Mouse (Mus musculus): Measurements from ENCODE around the gene Taf3. TPM values are rescaled to one million over a fixed set of nuclear protein-coding genes. Genes with fewer than 3 reads are reported as not detected.

The Taf3 gene
- total RNA-seq, 2 experiments from 2014 or later, result 8.9 to 13.4 TPM

GRCm38 (mm10) chr2:10014951-10015635 lies 33.3 kb downstream of the Taf3 start:
- ATAC-seq (replicated peaks; ENCODE audit: low FRiP score, poor library complexity, severe bottlenecking), result 0 out of 2 replicates have a peak, but pooled peaks have one; percentile 25

GRCm38 (mm10) chr2:10010263-10010909 lies 38.0 kb downstream of the Taf3 start:
- ATAC-seq (replicated peaks; ENCODE audit: low FRiP score, poor library complexity, severe bottlenecking), result no peak

- no peak for ATAC-seq (replicated peaks; ENCODE audit: low FRiP score, poor library complexity, severe bottlenecking)
Measured at GRCm38 (mm10) chr2:10009671-10010254, 38.6 kb downstream of the Taf3 start.

GRCm38 (mm10) chr2:10008593-10008992 lies 39.8 kb downstream of the Taf3 start:
- no peak for ATAC-seq (replicated peaks; ENCODE audit: low FRiP score, poor library complexity, severe bottlenecking)

- ATAC-seq (replicated peaks; ENCODE audit: low FRiP score, poor library complexity, severe bottlenecking), result no peak
Measured at GRCm38 (mm10) chr2:10004960-10005621, 43.3 kb downstream of the Taf3 start.

GRCm38 (mm10) chr2:10003358-10003757 lies 45.0 kb downstream of the Taf3 start:
- ATAC-seq (replicated peaks; ENCODE audit: low FRiP score, poor library complexity, severe bottlenecking), result no peak

- ATAC-seq (replicated peaks; ENCODE audit: low FRiP score, poor library complexity, severe bottlenecking), result no peak
Measured at GRCm38 (mm10) chr2:10001591-10001990, 46.8 kb downstream of the Taf3 start.

GRCm38 (mm10) chr2:9997535-9997934 lies 50.9 kb downstream of the Taf3 start:
- no peak for ATAC-seq (replicated peaks; ENCODE audit: low FRiP score, poor library complexity, severe bottlenecking)

- ATAC-seq (replicated peaks; ENCODE audit: low FRiP score, poor library complexity, severe bottlenecking), result no peak
Measured at GRCm38 (mm10) chr2:9996111-9996510, 52.3 kb downstream of the Taf3 start.

DNA sequence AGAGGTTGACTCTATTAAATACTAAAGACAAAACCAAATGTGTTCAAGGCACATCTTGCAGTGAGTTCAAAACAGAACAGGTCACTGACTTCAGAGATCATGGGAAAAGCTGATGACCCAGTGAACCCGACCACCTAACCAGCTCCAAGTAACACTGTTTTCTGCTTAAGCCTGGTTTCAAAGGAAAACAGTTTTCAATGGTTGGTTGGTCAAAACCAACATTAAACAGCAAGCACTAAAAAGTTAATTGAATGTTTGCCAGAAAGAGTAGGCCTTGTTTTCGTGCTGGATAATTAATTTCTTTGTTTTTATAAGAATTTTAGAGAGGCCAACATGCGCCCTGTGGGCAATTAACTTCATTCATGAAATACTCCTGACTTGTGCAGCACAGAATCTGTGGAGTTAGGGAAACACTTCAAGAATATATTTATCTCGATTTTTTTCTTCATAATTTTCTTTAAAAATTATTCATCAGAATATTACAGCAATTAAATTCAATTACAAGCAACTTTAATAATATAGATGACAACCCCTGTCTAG lies 57.6 kb downstream of the Taf3 start:
- no peak for ATAC-seq (replicated peaks; ENCODE audit: low FRiP score, poor library complexity, severe bottlenecking)

DNA sequence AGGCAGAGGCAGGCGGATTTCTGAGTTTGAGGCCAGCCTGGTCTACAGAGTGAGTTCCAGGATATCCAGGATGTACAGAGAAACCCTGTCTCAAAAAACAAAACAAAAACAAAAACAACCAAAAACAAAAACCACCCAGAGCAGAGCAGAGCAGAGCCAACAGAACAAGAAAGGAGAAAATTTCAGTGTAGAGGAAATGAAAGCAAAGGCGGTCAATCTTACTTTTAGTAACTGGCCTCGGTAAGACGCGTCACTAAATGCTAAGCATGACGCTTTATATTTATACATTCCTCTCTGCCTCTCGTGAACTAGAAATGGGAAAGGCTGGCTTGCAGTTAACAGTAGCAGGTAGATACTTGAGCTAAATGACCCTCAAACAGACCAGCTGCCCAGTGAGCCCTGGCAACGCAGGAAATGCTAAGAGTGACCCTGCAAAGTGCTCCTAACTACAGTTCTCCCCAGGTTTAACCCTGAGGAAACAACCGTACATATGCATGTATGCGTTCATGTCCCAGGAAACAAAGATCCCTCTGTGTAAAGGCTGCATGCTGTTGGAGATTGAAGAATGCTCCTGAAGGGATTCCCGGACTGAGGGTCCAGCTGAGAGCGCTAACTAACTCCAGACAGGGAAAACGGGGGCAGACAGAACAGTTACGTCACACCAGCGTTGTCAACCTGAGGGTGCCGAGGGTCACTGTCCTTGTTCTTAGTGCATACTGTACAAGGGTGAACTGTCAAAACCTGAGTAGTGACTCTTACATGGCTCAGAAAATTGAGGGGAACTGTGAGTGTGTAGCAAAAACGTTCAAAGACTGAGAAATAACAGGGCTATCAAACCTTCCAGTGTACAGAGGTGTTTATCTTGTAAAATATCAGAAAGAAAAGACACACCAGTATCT lies 58.5 kb downstream of the Taf3 start:
- no peak for ATAC-seq (replicated peaks; ENCODE audit: low FRiP score, poor library complexity, severe bottlenecking)

- no peak for ATAC-seq (replicated peaks; ENCODE audit: low FRiP score, poor library complexity, severe bottlenecking)
Measured at GRCm38 (mm10) chr2:9988290-9988689, 60.1 kb downstream of the Taf3 start.

GRCm38 (mm10) chr2:9985979-9986447 lies 62.4 kb downstream of the Taf3 start:
- no peak for ATAC-seq (replicated peaks; ENCODE audit: low FRiP score, poor library complexity, severe bottlenecking)

DNA sequence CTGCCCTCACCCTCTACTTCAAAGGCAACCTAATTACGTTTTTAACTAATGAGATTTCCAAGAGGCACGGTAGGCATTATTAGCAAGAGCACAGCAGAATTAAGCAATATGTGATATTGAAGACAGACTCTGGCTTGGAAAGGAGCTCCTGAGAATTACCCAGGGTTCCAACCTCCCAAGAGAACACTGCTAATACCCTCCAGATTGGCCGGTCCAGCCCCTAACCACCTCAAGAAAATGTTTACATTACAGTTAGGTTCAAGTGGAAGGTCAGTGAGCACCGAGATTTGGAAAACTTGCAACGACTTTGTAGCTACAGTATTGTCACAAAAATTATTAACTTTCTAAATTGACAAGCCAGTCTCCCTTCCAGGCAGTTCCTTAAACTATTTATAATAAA lies 66.0 kb downstream of the Taf3 start:
- no peak for ATAC-seq (replicated peaks; ENCODE audit: low FRiP score, poor library complexity, severe bottlenecking)

- no peak for ATAC-seq (replicated peaks; ENCODE audit: low FRiP score, poor library complexity, severe bottlenecking)
Measured at GRCm38 (mm10) chr2:9971927-9972326, 76.5 kb downstream of the Taf3 start.

DNA sequence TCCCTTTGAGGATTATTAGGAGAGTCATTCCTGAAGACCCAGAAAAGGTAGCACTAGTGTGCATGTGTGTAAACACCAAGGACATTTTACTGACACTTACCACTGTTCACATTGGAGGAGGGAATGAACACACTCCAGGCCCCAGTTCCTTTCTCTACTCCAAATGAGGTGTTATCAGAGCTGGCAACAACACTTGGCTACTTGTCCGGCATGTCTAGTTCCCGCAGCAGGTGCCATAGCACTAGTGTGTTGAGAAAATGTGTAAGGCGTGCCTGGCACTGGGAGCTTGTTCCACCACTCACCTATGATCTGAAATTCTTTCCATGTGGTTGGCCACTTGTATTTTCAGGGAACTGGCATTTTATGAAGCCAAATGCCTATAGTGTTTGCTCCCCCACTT lies 77.8 kb downstream of the Taf3 start:
- ATAC-seq (replicated peaks; ENCODE audit: low FRiP score, poor library complexity, severe bottlenecking), result no peak

DNA sequence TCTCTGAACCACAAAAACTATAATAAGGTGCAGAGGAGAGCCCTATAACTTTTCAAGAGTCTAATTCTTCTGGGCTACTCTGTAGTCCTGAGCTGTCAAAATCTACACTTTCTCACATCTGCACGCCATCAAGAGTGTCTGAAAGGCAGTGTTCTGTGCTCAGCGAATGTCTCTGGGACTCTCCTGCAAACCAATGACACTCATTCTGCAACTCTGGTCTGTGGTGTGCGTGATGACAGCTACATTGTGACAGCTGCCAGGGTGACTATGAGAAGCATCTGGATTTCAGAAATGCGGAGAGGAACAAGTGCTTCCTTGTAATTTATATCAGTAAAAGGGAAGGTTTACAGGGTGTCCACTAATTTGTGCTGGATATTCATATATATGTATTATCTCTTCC lies 78.2 kb downstream of the Taf3 start:
- no peak for ATAC-seq (replicated peaks; ENCODE audit: low FRiP score, poor library complexity, severe bottlenecking)

- no peak for ATAC-seq (replicated peaks; ENCODE audit: low FRiP score, poor library complexity, severe bottlenecking)
Measured at GRCm38 (mm10) chr2:9969734-9970133, 78.7 kb downstream of the Taf3 start.

- ATAC-seq (replicated peaks; ENCODE audit: low FRiP score, poor library complexity, severe bottlenecking), result no peak
Measured at GRCm38 (mm10) chr2:9966634-9967033, 81.8 kb downstream of the Taf3 start.

Data from erythroid progenitor cell, adult 5-6 weeks (primary cell).